Mouse (Mus musculus) stomach, embryonic 16.5 days (tissue): ENCODE data around the gene Hmgcs2. TPM values are rescaled to one million over a fixed set of nuclear protein-coding genes. Genes with fewer than 3 reads are reported as not detected.
"Not testable (repeated sequence)": the region's sequence is repeated elsewhere in the genome, so short reads cannot be mapped to it uniquely, and the experiment has no call there.

Source experiments
- ATAC-seq: fragments of 200-750 bp; cut with Nextera tagmentation; 2 replicates; pipeline ENCODE4 v1.8.0; 2017; ENCODE audit warnings: moderate number of reproducible peaks, moderate TSS enrichment; ENCODE audit not compliant: insufficient read depth, low FRiP score
- H3K27ac ChIP-seq: fragments of 300-500 bp; sonication (generic); 2 replicates; pipeline ENCODE4 v1.5.1; 2014; ENCODE audit warnings: low read length
- H3K27me3 ChIP-seq: fragments of 300-500 bp; sonication (generic); 2 replicates; pipeline ENCODE4 v1.6.1; 2014; ENCODE audit warnings: low read length, control low read depth, mixed read lengths; ENCODE audit not compliant: control insufficient read depth, insufficient read depth
- H3K36me3 ChIP-seq: fragments of 300-500 bp; sonication (generic); 2 replicates; pipeline ENCODE4 v1.6.1; 2014; ENCODE audit warnings: low read length; ENCODE audit not compliant: control insufficient read depth, insufficient read depth
- H3K4me1 ChIP-seq: fragments of 300-500 bp; sonication (generic); 2 replicates; pipeline ENCODE4 v1.6.1; 2014; ENCODE audit warnings: low read length, control low read depth, mixed read lengths; ENCODE audit not compliant: control insufficient read depth, insufficient read depth
- H3K4me2 ChIP-seq: fragments of 300-500 bp; sonication (generic); 2 replicates; pipeline ENCODE4 v1.6.1; 2014; ENCODE audit warnings: low read depth, low read length, mixed read lengths
- H3K4me3 ChIP-seq: fragments of 300-500 bp; sonication (generic); replicated peaks from 2 replicates; pipeline ENCODE4 v1.5.1; 2014; ENCODE audit warnings: mild to moderate bottlenecking, low read length
- H3K9ac ChIP-seq: fragments of 300-500 bp; sonication (generic); 2 replicates; pipeline ENCODE4 v1.6.1; 2014; ENCODE audit warnings: low read length
- H3K9me3 ChIP-seq: fragments of 300-500 bp; sonication (generic); replicated peaks from 2 replicates; pipeline ENCODE4 v1.6.1; 2016; ENCODE audit warnings: low read length, control low read depth; ENCODE audit not compliant: control insufficient read depth
- WGBS: fragments of 180-500 bp; shearing (Covaris S2); extraction: QIAGEN DNeasy Blood & Tissue Kit; methylation state at CpG from one replicate; pipeline ENCODE4 v1.1.7; 2014; 5-methylcytosine and 5-hydroxymethylcytosine counted together
- polyA plus RNA-seq: library from polyadenylated mRNA; unstranded; fragments of >200 nt; fragmentation: Nextera tagmentation; extraction: Ambion mirVana; gene quantifications from 2 replicates; pipeline ENCODE4 v1.2.1, GENCODE M21; 2015

Gene Hmgcs2
- polyA plus RNA-seq, 1 experiment from 2014 or later: 93.3 TPM

DNA sequence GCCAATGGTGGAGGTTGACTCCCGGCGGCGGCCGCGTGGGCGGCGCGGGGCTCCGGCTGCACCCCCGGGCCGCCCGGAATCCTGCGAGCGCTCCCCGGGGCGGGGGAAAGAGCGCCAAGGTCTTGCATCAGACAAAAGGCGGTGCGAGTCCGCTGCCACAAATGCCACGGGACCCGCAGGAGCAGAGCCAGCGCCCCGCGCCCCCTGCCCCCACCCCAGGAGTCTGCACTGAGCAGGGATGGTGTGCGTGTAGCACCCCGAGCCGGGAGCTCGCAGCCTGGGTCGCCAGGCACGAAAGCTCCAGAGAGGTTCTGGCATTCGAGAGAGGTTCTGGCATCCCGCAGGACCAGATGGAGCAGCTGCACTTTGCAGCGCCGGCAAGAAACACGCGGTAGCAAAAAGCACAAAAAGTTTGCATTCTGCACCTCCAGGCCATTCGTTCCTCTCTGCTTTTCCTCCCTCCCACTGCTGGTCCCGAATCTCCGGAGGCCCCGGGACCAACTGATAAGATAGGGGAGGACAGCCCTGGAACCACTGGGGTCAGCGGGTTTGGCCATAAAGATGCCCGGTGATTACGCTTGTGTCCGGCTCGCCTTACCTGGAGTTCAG lies 59.0 kb downstream of the Hmgcs2 start:
- no peaks in the 10 kb centered on the region for H3K9me3 ChIP-seq
- peak overlapping the region; percentile 76 for H3K27ac ChIP-seq
- H3K4me2 ChIP-seq: peak overlapping the region; percentile 93
- under 1% methylated on average over 46 of the region's 46 CpGs for whole genome bisulfite sequencing
- no peaks in the 10 kb centered on the region for H3K36me3 ChIP-seq
- peak overlapping the region; percentile 73 for H3K4me3 ChIP-seq
- H3K4me1 ChIP-seq: peaks cover 22% of the 10 kb centered on the region
- ATAC-seq: peak; percentile 27
- H3K9ac ChIP-seq: peak overlapping the region; percentile 80
- no peaks in the 10 kb centered on the region for H3K27me3 ChIP-seq

DNA sequence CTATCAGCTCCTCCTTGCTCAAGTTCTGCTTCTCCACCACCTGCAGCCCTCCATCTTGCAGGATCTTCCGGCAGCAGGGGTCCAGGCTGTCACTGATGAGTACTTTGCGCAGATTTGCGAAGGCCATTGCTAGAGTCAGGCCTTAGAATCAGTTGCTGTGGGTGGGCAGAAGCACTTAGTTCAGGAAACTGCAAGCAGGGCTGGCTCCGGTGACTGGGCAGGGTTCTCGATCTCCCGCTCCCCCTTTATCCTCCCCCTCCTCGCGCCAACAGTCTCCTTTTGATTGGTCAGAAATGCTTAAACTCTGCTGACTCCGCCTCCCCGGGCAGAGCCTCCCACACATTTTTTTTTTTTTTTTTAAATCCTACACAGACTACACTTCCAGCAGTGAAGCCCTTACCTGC lies 59.5 kb downstream of the Hmgcs2 start, which contains the start of gene Phgdh:
Gene Phgdh, minus strand, starts transcription at position 285 of the 404 bp plus-strand sequence.
- not testable (repeated sequence) for H3K27me3 ChIP-seq, H3K9me3 ChIP-seq, H3K36me3 ChIP-seq
- Histone ChIP-seq H3K4me2 (peak within 1 kb of the TSS; percentile 93), H3K27ac (peak within 1 kb of the TSS; percentile 76), H3K9ac (peak within 1 kb of the TSS; percentile 80), H3K4me3 (peak within 1 kb of the TSS; percentile 73), H3K4me1 (peaks cover 22% of the 10 kb centered on the region)
- ATAC-seq: peak; percentile 82
- under 1% methylated on average over 10 of the region's 10 CpGs for WGBS

DNA sequence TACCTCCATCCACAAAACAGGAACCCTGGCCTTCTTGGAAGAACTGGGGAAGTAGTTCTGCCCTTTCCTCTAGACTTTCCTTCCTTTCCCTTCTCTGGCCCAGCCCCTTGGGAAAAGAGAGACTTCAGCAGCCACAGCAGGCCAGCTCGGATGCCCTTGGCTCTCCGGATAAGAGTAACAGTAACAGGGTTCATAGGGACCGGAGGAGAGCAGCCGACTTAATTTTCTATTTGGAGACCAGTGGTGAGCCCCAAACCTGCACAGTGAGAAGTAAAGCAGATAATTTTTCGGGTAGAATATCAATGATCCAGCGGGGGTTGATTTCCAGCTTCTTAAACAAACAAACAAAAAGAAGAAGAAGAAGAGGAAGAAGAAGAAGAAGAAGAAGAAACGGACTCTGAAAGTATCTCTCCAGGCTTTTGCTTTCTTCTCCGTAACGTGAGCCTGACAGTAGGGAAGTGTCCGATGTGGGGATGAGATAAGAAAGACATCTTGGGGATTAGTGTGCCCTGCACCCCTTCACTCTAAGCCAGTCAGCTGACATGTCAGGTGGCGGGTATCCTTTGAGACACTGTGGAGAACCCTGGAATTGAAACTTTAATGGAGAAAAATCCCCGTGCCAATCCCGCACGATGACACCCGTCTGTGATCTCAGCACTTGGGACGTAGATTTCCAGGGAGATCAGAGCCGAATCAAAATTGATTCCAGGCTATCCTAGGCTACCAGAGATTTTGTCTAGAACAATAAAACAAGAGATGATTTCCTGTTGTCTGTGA lies 60.8 kb downstream of the Hmgcs2 start:
- Histone ChIP-seq H3K4me1 (peaks cover 22% of the 10 kb centered on the region), H3K27ac (no peak overlapping the region), H3K9ac (no peak overlapping the region), H3K9me3 (no peaks in the 10 kb centered on the region), H3K4me3 (no peak overlapping the region), H3K4me2 (no peak overlapping the region), H3K27me3 (no peaks in the 10 kb centered on the region), H3K36me3 (no peaks in the 10 kb centered on the region)
- no peak for ATAC-seq
- WGBS: 84% methylated on average over 17 of the region's 17 CpGs

DNA sequence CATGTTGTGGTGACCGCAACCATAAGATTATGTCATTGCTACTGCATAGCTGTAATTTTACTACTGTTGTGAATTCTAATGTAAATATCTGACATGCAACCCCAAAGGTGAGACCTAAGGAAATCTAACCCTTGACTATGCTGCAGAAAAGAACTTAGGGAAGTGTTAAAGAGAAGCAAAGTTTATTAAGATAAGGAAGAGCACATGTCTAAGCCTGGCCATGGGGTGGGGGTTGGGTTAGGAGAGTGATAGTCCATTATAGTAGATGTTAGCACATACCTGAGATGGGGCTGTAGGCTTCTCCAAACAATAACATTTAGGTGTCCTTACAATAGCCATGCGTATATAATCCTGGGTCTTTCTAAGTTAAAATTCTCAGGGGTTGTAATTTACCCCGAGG lies 63.0 kb downstream of the Hmgcs2 start:
- Histone ChIP-seq H3K36me3 (no peaks in the 10 kb centered on the region), H3K4me3 (no peak overlapping the region), H3K27me3 (no peaks in the 10 kb centered on the region), H3K4me2 (no peak overlapping the region), H3K27ac (no peak overlapping the region), H3K9me3 (no peaks in the 10 kb centered on the region), H3K9ac (no peak overlapping the region), H3K4me1 (0 out of 2 replicates have a peak, but pooled peaks cover 3% of the 10 kb centered on the region)
- WGBS: 77% methylated on average over 3 of the region's 3 CpGs
- no peak for ATAC-seq

DNA sequence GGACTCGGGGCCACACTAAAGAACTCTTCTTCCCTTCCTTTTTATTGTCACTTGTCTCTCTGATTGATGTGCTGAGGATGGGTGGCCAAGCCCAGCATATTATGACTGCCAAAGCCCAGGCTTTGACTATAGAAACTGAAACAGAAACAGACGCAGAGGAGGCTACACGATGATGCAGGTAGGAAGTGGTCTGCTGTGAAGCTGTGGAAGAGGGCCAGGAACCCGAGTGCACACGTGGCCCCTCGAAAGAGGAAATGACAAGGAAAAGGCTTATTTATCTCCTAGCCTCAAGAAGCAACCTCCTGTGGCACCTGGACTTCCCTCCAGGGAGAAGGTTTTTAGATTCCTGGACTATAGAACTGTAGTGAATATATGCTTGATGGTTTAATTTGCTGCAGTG lies 67.9 kb downstream of the Hmgcs2 start:
- Histone ChIP-seq H3K36me3 (no peaks in the 10 kb centered on the region), H3K4me1 (no peaks in the 10 kb centered on the region), H3K27ac (no peak overlapping the region), H3K9me3 (no peaks in the 10 kb centered on the region), H3K9ac (no peak overlapping the region), H3K4me3 (no peak overlapping the region), H3K27me3 (0 out of 2 replicates have a peak, but pooled peaks cover 4% of the 10 kb centered on the region), H3K4me2 (no peak overlapping the region)
- no peak for ATAC-seq
- WGBS: 65% methylated on average over 6 of the region's 6 CpGs

DNA sequence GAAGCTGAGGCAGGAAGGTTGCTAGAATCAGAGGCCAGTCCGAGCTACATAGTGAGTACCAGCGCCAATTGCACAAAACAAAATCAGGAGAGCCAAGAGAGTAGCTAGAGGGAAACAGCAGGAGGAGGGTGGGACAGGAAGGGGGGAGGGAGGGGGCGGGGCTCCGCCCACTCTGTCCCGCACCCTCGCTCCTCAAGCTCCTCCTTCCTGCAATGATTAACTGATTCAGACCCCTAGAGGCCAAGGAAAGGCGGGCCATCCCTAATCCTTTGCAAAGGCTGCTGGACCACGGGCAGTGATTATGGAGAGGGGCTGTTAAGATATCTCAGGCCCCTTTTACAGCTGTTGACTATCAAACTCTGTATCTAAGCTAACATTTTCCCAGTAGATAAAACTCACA lies 68.5 kb downstream of the Hmgcs2 start:
- no peak for ATAC-seq
- 0 out of 2 replicates have a peak, but pooled peaks cover 4% of the 10 kb centered on the region for H3K27me3 ChIP-seq
- H3K9me3 ChIP-seq: no peaks in the 10 kb centered on the region
- no peak overlapping the region for H3K27ac ChIP-seq
- H3K9ac ChIP-seq: no peak overlapping the region
- WGBS: 17% methylated on average over 7 of the region's 8 CpGs
- H3K36me3 ChIP-seq: no peaks in the 10 kb centered on the region
- H3K4me1 ChIP-seq: no peaks in the 10 kb centered on the region
- H3K4me2 ChIP-seq: no peak overlapping the region
- no peak overlapping the region for H3K4me3 ChIP-seq

DNA sequence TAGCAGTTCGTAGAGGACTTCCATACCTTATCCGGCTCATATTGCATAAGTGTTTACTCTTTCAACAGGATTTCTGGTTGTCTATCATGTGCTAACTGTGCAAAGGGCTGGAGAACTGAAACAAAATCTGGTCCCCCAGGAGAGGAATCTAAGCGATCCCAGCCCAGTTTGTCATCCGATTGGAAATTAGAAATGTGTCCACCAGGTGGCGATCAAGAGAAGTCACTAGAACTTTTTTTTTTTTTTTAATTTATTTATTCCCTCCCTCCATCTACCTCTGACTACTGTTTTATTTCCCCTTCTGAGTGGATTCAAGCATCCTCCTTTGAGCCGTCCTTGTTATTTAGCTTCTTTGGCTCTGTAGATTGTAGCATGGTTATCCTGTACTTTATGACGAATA lies 73.7 kb downstream of the Hmgcs2 start:
- 28% methylated on average over 7 of the region's 7 CpGs for WGBS
- Histone ChIP-seq H3K4me2 (no peak overlapping the region), H3K27me3 (0 out of 2 replicates have a peak, but pooled peaks cover 4% of the 10 kb centered on the region), H3K4me3 (no peak overlapping the region), H3K27ac (no peak overlapping the region), H3K36me3 (no peaks in the 10 kb centered on the region), H3K9ac (no peak overlapping the region), H3K9me3 (no peaks in the 10 kb centered on the region), H3K4me1 (no peaks in the 10 kb centered on the region)
- no peak for ATAC-seq

DNA sequence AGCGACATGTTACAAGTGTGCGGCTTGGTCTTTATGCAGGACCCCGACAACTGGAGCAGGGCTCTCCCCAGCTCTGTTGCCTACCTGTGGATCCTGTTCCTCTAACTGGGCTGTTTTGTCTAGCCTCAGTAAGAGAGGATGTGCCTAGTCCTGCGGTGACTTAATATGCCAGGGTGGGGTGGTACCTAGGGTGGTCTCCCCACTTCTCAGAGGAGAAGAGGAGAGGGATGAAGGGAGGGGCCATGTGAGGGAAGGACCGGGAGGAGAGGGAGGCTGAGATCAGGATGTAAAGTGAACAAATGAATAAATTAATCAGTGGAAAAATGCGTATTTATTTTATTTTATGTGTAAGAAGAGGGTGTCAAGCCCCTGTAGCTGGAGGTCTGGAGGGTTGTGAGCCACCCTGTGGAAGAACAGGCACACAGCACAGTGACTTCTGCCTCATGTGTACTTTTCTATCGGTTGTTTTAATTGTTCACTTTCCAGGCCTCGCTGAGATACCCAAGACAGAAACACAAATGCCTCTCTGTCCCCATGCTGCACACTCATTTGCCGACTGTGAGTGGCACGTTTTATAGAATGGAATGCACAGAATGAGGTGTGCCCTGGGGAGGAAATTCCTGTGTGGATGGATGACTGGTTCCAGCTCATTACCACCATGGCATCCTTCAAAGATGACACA lies 75.2 kb downstream of the Hmgcs2 start:
- no peak overlapping the region for H3K4me2 ChIP-seq
- H3K27ac ChIP-seq: no peak overlapping the region
- H3K9me3 ChIP-seq: no peaks in the 10 kb centered on the region
- no peaks in the 10 kb centered on the region for H3K4me1 ChIP-seq
- 59% methylated on average over 10 of the region's 10 CpGs for WGBS
- ATAC-seq: no peak
- no peaks in the 10 kb centered on the region for H3K36me3 ChIP-seq
- H3K9ac ChIP-seq: no peak overlapping the region
- no peak overlapping the region for H3K4me3 ChIP-seq
- 0 out of 2 replicates have a peak, but pooled peaks cover 4% of the 10 kb centered on the region for H3K27me3 ChIP-seq

DNA sequence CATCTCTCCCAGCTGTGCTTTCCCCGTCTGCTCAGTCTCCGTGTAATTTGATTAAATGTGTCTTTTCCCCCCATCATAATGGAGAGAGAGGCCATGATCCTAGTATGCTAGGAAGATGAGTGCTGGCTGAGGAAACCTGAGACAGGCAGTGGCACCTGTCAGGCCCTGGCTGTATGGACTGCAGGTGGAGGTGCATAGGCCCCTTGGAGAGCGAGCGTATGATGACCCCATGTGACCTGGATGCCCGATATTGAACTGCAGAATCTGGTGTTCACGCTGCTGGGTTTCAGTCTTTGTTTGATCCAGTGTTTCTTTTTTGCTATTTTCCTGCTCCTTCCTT lies 75.8 kb downstream of the Hmgcs2 start:
- 59% methylated on average over 6 of the region's 6 CpGs for WGBS
- Histone ChIP-seq H3K9ac (no peak overlapping the region), H3K36me3 (no peaks in the 10 kb centered on the region), H3K4me1 (no peaks in the 10 kb centered on the region), H3K9me3 (no peaks in the 10 kb centered on the region), H3K27me3 (no peaks in the 10 kb centered on the region), H3K4me3 (no peak overlapping the region), H3K27ac (no peak overlapping the region), H3K4me2 (no peak overlapping the region)
- ATAC-seq: no peak
